Mouse (Mus musculus) limb, embryonic 12.5 days (tissue): ENCODE results near the gene Kdm6b. TPM values are rescaled to one million over a fixed set of nuclear protein-coding genes. Genes with fewer than 3 reads are reported as not detected.

Experiments used
- ATAC-seq: fragments of 200-750 bp; cut with Nextera tagmentation; 2 replicates; pipeline ENCODE4 v1.8.0; 2017; ENCODE audit warnings: low read depth, moderate TSS enrichment; ENCODE audit not compliant: insufficient number of reproducible peaks, insufficient read depth, low FRiP score, low TSS enrichment
- H3K27ac ChIP-seq: fragments of 300-500 bp; sonication (generic); 2 replicates; pipeline ENCODE4 v1.5.1; 2016; ENCODE audit warnings: mild to moderate bottlenecking, moderate library complexity
- H3K27me3 ChIP-seq: fragments of 300-500 bp; sonication (generic); 2 replicates; pipeline ENCODE4 v1.6.1; 2016; ENCODE audit warnings: mild to moderate bottlenecking, moderate library complexity
- H3K36me3 ChIP-seq: fragments of 300-500 bp; sonication (generic); 2 replicates; pipeline ENCODE4 v1.6.1; 2016; ENCODE audit warnings: mild to moderate bottlenecking, moderate library complexity
- H3K4me1 ChIP-seq: fragments of 300-500 bp; sonication (generic); replicated peaks from 2 replicates; pipeline ENCODE4 v1.6.1; 2016
- H3K4me2 ChIP-seq: fragments of 300-500 bp; sonication (generic); 2 replicates; pipeline ENCODE4 v1.6.1; 2016; ENCODE audit warnings: mild to moderate bottlenecking, moderate library complexity
- H3K4me3 ChIP-seq: fragments of 300-500 bp; sonication (generic); replicated peaks from 2 replicates; pipeline ENCODE4 v1.5.1; 2016; ENCODE audit warnings: mild to moderate bottlenecking
- H3K9ac ChIP-seq: fragments of 300-500 bp; sonication (generic); replicated peaks from 2 replicates; pipeline ENCODE4 v1.6.1; 2016; ENCODE audit warnings: mild to moderate bottlenecking, moderate library complexity
- H3K9me3 ChIP-seq: fragments of 300-500 bp; sonication (generic); 2 replicates; pipeline ENCODE4 v1.6.1; 2016; ENCODE audit warnings: mild to moderate bottlenecking, moderate library complexity
- WGBS: fragments of 180-500 bp; shearing (Covaris S2); methylation state at CpG from one replicate; pipeline ENCODE4 v1.1.7; 2016; 5-methylcytosine and 5-hydroxymethylcytosine counted together
- polyA plus RNA-seq: library from polyadenylated mRNA; unstranded; fragments of >200 nt; fragmentation: Nextera tagmentation; extraction: Ambion mirVana; gene quantifications from 2 replicates; pipeline ENCODE4 v1.2.1, GENCODE M21; 2016

The Kdm6b gene
- 45.4 and 49.1 TPM in 2 replicates for polyA plus RNA-seq

- Histone ChIP-seq H3K27ac (peak within 1 kb of the TSS; percentile 99), H3K4me2 (peak within 1 kb of the TSS; percentile 99), H3K4me3 (peak within 1 kb of the TSS; percentile 79), H3K4me1 (peaks cover 55% of the 10 kb centered on the region), H3K9ac (peak within 1 kb of the TSS; percentile 98), H3K36me3 (peaks cover 20% of the 10 kb centered on the region), H3K9me3 (no peaks in the 10 kb centered on the region), H3K27me3 (no peaks in the 10 kb centered on the region)
- WGBS = 32% methylated on average over 12 of the region's 12 CpGs
- no peak for ATAC-seq
These were observed at the start of gene Kdm6b for GRCm38 (mm10) chr11:69413221-69414181. Kdm6b (minus strand) TSS chr11:69413675.

GRCm38 (mm10) chr11:69461568-69461967 is 48.1 kb upstream of the Kdm6b start:
- no peak overlapping the region for H3K9ac ChIP-seq
- 60% methylated on average over 5 of the region's 5 CpGs for WGBS

GRCm38 (mm10) chr11:69459883-69460282 is 46.4 kb upstream of the Kdm6b start:
- WGBS = 57% methylated on average over 4 of the region's 4 CpGs

More at GRCm38 (mm10) chr11:69461568-69461967, 48.1 kb upstream of the Kdm6b start:
- Histone ChIP-seq H3K4me3 (no peak overlapping the region), H3K27me3 (no peaks in the 10 kb centered on the region), H3K4me2 (no peak overlapping the region), H3K9me3 (no peaks in the 10 kb centered on the region), H3K4me1 (peaks cover 8% of the 10 kb centered on the region; the same call in 1 of the 2 replicates), H3K36me3 (no peaks in the 10 kb centered on the region), H3K27ac (no peak overlapping the region)
- no peak for ATAC-seq

GRCm38 (mm10) chr11:69457006-69457579 is 43.6 kb upstream of the Kdm6b start:
- no peak overlapping the region for H3K9ac ChIP-seq
- WGBS = 44% methylated on average over 6 of the region's 6 CpGs
- H3K4me1 ChIP-seq = peaks cover 17% of the 10 kb centered on the region
- H3K9me3 ChIP-seq = no peaks in the 10 kb centered on the region
- no peaks in the 10 kb centered on the region for H3K27me3 ChIP-seq
- H3K36me3 ChIP-seq = no peaks in the 10 kb centered on the region
- 0 out of 2 replicates have a peak, but pooled peaks have one; percentile 71 for ATAC-seq
- no peak overlapping the region for H3K4me3 ChIP-seq
- no peak overlapping the region for H3K4me2 ChIP-seq
- peak overlapping the region; percentile 35; the same call in 1 of the 2 replicates for H3K27ac ChIP-seq

More at GRCm38 (mm10) chr11:69459883-69460282, 46.4 kb upstream of the Kdm6b start:
- H3K9me3 ChIP-seq = no peaks in the 10 kb centered on the region
- no peak for ATAC-seq
- H3K9ac ChIP-seq = no peak overlapping the region
- no peak overlapping the region for H3K4me2 ChIP-seq
- H3K4me3 ChIP-seq = no peak overlapping the region
- H3K27me3 ChIP-seq = no peaks in the 10 kb centered on the region
- peaks cover 8% of the 10 kb centered on the region; the same call in 1 of the 2 replicates for H3K4me1 ChIP-seq
- H3K27ac ChIP-seq = peak overlapping the region; percentile 53; the same call in 1 of the 2 replicates
- H3K36me3 ChIP-seq = no peaks in the 10 kb centered on the region

- no peak overlapping the region for H3K9ac ChIP-seq
- no peaks in the 10 kb centered on the region for H3K36me3 ChIP-seq
- no peaks in the 10 kb centered on the region for H3K9me3 ChIP-seq
- H3K4me3 ChIP-seq = no peak overlapping the region
- no peaks in the 10 kb centered on the region for H3K27me3 ChIP-seq
- no peak overlapping the region for H3K4me2 ChIP-seq
- H3K4me1 ChIP-seq = peaks cover 14% of the 10 kb centered on the region
- no peak for ATAC-seq
- WGBS = 60% methylated on average over 23 of the region's 23 CpGs
- peak overlapping the region; percentile 53; the same call in 1 of the 2 replicates for H3K27ac ChIP-seq
These were observed 38.8 kb upstream of the Kdm6b start for GRCm38 (mm10) chr11:69452114-69452867.

GRCm38 (mm10) chr11:69447299-69447698 is 33.8 kb upstream of the Kdm6b start:
- no peaks in the 10 kb centered on the region for H3K36me3 ChIP-seq
- WGBS = 87% methylated on average over 7 of the region's 7 CpGs
- H3K9me3 ChIP-seq = 0 out of 2 replicates have a peak, but pooled peaks cover 7% of the 10 kb centered on the region
- no peak for ATAC-seq
- H3K4me2 ChIP-seq = no peak overlapping the region
- no peak overlapping the region for H3K27ac ChIP-seq
- peaks cover 4% of the 10 kb centered on the region for H3K4me1 ChIP-seq
- H3K9ac ChIP-seq = no peak overlapping the region
- no peak overlapping the region for H3K4me3 ChIP-seq
- H3K27me3 ChIP-seq = no peaks in the 10 kb centered on the region

GRCm38 (mm10) chr11:69443328-69443727 is 29.9 kb upstream of the Kdm6b start:
- Histone ChIP-seq H3K4me1 (no peaks in the 10 kb centered on the region), H3K36me3 (no peaks in the 10 kb centered on the region), H3K4me2 (no peak overlapping the region), H3K9ac (no peak overlapping the region), H3K4me3 (no peak overlapping the region), H3K9me3 (0 out of 2 replicates have a peak, but pooled peaks cover 7% of the 10 kb centered on the region), H3K27ac (no peak overlapping the region), H3K27me3 (no peaks in the 10 kb centered on the region)
- 30% methylated on average over 5 of the region's 5 CpGs for WGBS
- ATAC-seq = no peak

GRCm38 (mm10) chr11:69437291-69437690 is 23.8 kb upstream of the Kdm6b start:
- Histone ChIP-seq H3K9me3 (no peaks in the 10 kb centered on the region), H3K36me3 (no peaks in the 10 kb centered on the region), H3K4me1 (peaks cover 5% of the 10 kb centered on the region), H3K9ac (no peak overlapping the region), H3K27me3 (no peaks in the 10 kb centered on the region; the same call in 1 of the 2 replicates), H3K27ac (no peak overlapping the region), H3K4me2 (no peak overlapping the region), H3K4me3 (no peak overlapping the region)
- 35% methylated on average over 3 of the region's 3 CpGs for WGBS
- ATAC-seq = no peak

- H3K4me1 ChIP-seq = peaks cover 18% of the 10 kb centered on the region
- H3K9me3 ChIP-seq = no peaks in the 10 kb centered on the region
- no peaks in the 10 kb centered on the region; the same call in 1 of the 2 replicates for H3K27me3 ChIP-seq
- no peak overlapping the region for H3K9ac ChIP-seq
- no peak overlapping the region for H3K4me3 ChIP-seq
- no peak for ATAC-seq
- no peak overlapping the region for H3K27ac ChIP-seq
- WGBS = 60% methylated on average over 6 of the region's 6 CpGs
- H3K36me3 ChIP-seq = no peaks in the 10 kb centered on the region
- H3K4me2 ChIP-seq = no peak overlapping the region
These were observed 19.7 kb upstream of the Kdm6b start for GRCm38 (mm10) chr11:69433189-69433588.

- no peaks in the 10 kb centered on the region for H3K9me3 ChIP-seq
- H3K9ac ChIP-seq = no peak overlapping the region
- no peak overlapping the region for H3K27ac ChIP-seq
- no peaks in the 10 kb centered on the region for H3K36me3 ChIP-seq
- WGBS = 72% methylated on average over 11 of the region's 11 CpGs
- no peak for ATAC-seq
- H3K27me3 ChIP-seq = no peaks in the 10 kb centered on the region; the same call in 1 of the 2 replicates
- H3K4me3 ChIP-seq = no peak overlapping the region
- H3K4me1 ChIP-seq = peaks cover 18% of the 10 kb centered on the region
- no peak overlapping the region for H3K4me2 ChIP-seq
These were observed 19.1 kb upstream of the Kdm6b start for GRCm38 (mm10) chr11:69432640-69432982.
